Mouse (Mus musculus): ENCODE data around the gene Cd300lb. TPM values are rescaled to one million over a fixed set of nuclear protein-coding genes. Genes with fewer than 3 reads are reported as not detected.

Gene Cd300lb
- polyA plus RNA-seq, 2 experiments: 0.66 to 1.5 TPM

GRCm38 (mm10) chr11:114960369-114960768 is 26.2 kb upstream of the Cd300lb start:
- TF ChIP-seq EP300 (IDR thresholded peaks at IDR 0.05; ENCODE audit: low read depth): no peak
- no peak for TF ChIP-seq CTCF (IDR thresholded peaks at IDR 0.05; ENCODE audit: low read depth)
- Histone ChIP-seq H3K4me1 (replicated peaks; ENCODE audit: control insufficient read depth in 2 of 2, insufficient read depth in 2 of 2, low read length in 1 of 2) (peaks cover 0 to 4% of the 10 kb centered on the region in 2 experiments; a peak in 2 of 4 replicates), H3K27ac (no peak overlapping the region), H3K4me2 (ENCODE audit: low read depth) (no peak overlapping the region), H3K4me3 (ENCODE audit: insufficient read depth in 1 of 2, low read depth in 2 of 2, low read length in 2 of 2) (no peak overlapping the region), H3K9me3 (ENCODE audit: control insufficient read depth, low read length) (no peaks in the 10 kb centered on the region), H3K27me3 (ENCODE audit: control insufficient read depth, insufficient read depth, low read length) (no peaks in the 10 kb centered on the region), H3K36me3 (replicated peaks; ENCODE audit: control insufficient read depth, insufficient read depth, low read depth) (no peaks in the 10 kb centered on the region), H3K9ac (replicated peaks) (no peak overlapping the region)
- 24% methylated on average over 1 of the region's 1 CpGs for WGBS (ENCODE audit: insufficient replicate concordance)
- ATAC-seq (ENCODE audit: insufficient read depth) (no peak), DNase-seq (ENCODE audit: low read depth in 3 of 3, low spot score in 3 of 3) (no peak)

DNA sequence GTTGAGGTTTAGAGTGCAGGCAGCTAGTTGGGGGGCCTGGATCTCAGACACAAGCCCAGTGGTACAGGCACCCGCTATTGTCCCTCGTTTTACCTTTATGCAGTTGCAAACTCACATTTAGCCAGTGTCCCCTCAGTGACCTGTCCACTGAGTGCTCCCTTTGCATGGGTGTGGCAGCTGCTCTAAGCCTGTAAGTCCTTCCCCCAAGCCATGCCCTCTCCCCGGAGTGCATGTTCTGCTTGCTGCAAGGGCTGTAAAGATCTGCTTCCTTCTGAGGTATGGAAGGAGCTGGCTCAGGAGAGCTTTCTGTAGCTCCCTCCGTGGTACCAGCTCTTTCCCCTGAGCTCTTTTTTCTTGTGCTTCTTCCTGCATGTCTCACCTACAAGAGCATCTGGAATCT is 595 bp downstream of the Cd300lb start:
- no peak overlapping the region for H3K9ac ChIP-seq (replicated peaks)
- no peak for TF ChIP-seq CTCF (IDR thresholded peaks at IDR 0.05; ENCODE audit: low read depth)
- no peak for TF ChIP-seq EP300 (IDR thresholded peaks at IDR 0.05; ENCODE audit: low read depth)
- H3K4me3 ChIP-seq (ENCODE audit: insufficient read depth in 1 of 2, low read depth in 2 of 2, low read length in 2 of 2): no peak overlapping the region
- ATAC-seq (ENCODE audit: insufficient read depth) (no peak), DNase-seq (ENCODE audit: low read depth in 3 of 3, low spot score in 3 of 3) (no peak)
- no peak overlapping the region for H3K4me2 ChIP-seq (ENCODE audit: low read depth)
- no peaks in the 10 kb centered on the region for H3K27me3 ChIP-seq (ENCODE audit: control insufficient read depth, insufficient read depth, low read length)
- H3K4me1 ChIP-seq (replicated peaks; ENCODE audit: control insufficient read depth in 2 of 2, insufficient read depth in 2 of 2, low read length in 1 of 2): no peaks in the 10 kb centered on the region
- H3K9me3 ChIP-seq (ENCODE audit: control insufficient read depth, low read length): no peaks in the 10 kb centered on the region
- no peaks in the 10 kb centered on the region for H3K36me3 ChIP-seq (replicated peaks; ENCODE audit: control insufficient read depth, insufficient read depth, low read depth)
- WGBS (ENCODE audit: insufficient replicate concordance): 53% methylated on average over 4 of the region's 4 CpGs
- no peak overlapping the region for H3K27ac ChIP-seq

GRCm38 (mm10) chr11:114931041-114931440 is 3.1 kb downstream of the Cd300lb start:
- Histone ChIP-seq H3K9ac (replicated peaks) (no peak overlapping the region), H3K36me3 (replicated peaks; ENCODE audit: control insufficient read depth, insufficient read depth, low read depth) (no peaks in the 10 kb centered on the region), H3K4me2 (ENCODE audit: low read depth) (no peak overlapping the region), H3K27me3 (ENCODE audit: control insufficient read depth, insufficient read depth, low read length) (no peaks in the 10 kb centered on the region), H3K4me3 (ENCODE audit: insufficient read depth in 1 of 2, low read depth in 2 of 2, low read length in 2 of 2) (no peak overlapping the region), H3K9me3 (ENCODE audit: control insufficient read depth, low read length) (no peaks in the 10 kb centered on the region), H3K27ac (no peak overlapping the region), H3K4me1 (replicated peaks; ENCODE audit: control insufficient read depth in 2 of 2, insufficient read depth in 2 of 2, low read length in 1 of 2) (no peaks in the 10 kb centered on the region)
- ATAC-seq (ENCODE audit: insufficient read depth) (no peak), DNase-seq (ENCODE audit: low read depth in 3 of 3, low spot score in 3 of 3) (no peak)
- WGBS (ENCODE audit: insufficient replicate concordance): 37% methylated on average over 5 of the region's 5 CpGs
- TF ChIP-seq CTCF (IDR thresholded peaks at IDR 0.05; ENCODE audit: low read depth) (no peak), EP300 (IDR thresholded peaks at IDR 0.05; ENCODE audit: low read depth) (no peak)

DNA sequence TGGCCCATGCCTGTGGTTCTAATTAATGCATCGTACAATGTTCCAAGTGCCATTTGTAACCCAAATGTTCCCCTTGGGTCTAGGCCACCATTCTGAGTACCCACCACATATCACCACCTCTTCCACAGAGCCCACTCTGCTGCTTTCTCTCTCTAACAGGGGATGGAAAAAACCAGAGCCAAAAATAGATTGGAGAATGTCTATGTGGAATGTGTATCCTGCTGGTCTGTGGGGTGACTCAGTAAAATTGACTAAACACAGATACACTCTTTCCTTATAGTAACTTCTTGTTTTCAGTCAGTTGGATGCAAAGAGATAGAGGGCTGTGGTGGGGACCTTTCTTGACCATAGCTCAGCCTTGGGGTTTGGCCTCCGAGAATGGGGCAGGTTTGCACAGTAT is 4.6 kb downstream of the Cd300lb start:
- Histone ChIP-seq H3K9me3 (ENCODE audit: control insufficient read depth, low read length) (no peaks in the 10 kb centered on the region), H3K27me3 (ENCODE audit: control insufficient read depth, insufficient read depth, low read length) (no peaks in the 10 kb centered on the region), H3K9ac (replicated peaks) (no peak overlapping the region), H3K4me1 (replicated peaks; ENCODE audit: control insufficient read depth in 2 of 2, insufficient read depth in 2 of 2, low read length in 1 of 2) (no peaks in the 10 kb centered on the region), H3K27ac (no peak overlapping the region), H3K4me3 (ENCODE audit: insufficient read depth in 1 of 2, low read depth in 2 of 2, low read length in 2 of 2) (no peak overlapping the region), H3K36me3 (replicated peaks; ENCODE audit: control insufficient read depth, insufficient read depth, low read depth) (no peaks in the 10 kb centered on the region), H3K4me2 (ENCODE audit: low read depth) (no peak overlapping the region)
- ATAC-seq (ENCODE audit: insufficient read depth) (no peak), DNase-seq (ENCODE audit: low read depth in 3 of 3, low spot score in 3 of 3) (no peak)
- no peak for TF ChIP-seq CTCF (IDR thresholded peaks at IDR 0.05; ENCODE audit: low read depth)
- TF ChIP-seq EP300 (IDR thresholded peaks at IDR 0.05; ENCODE audit: low read depth): no peak
- 45% methylated on average over 2 of the region's 2 CpGs for WGBS (ENCODE audit: insufficient replicate concordance)

DNA sequence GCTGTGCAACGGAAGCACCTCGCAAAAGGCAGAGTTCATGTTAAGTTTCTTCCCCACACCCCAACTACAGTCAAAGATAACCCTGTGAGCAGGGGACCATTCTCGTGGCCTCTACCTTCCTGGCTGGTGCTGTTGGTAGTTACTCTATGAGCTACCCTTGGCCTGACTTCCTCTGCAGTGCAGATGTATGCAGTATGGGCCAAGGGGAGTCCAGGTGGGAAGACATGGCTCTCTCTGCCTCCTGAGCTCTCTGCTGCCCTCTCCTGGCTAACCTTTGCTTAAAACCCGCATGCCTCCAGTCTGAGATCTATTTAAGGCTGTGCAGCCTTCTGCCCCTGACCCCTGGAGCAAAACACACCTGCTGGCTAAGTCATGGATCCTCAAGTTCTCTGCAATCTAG is 10.2 kb downstream of the Cd300lb start:
- no peaks in the 10 kb centered on the region for H3K4me1 ChIP-seq (replicated peaks; ENCODE audit: control insufficient read depth in 2 of 2, insufficient read depth in 2 of 2, low read length in 1 of 2)
- no peak overlapping the region for H3K4me2 ChIP-seq (ENCODE audit: low read depth)
- H3K4me3 ChIP-seq (ENCODE audit: insufficient read depth in 1 of 2, low read depth in 2 of 2, low read length in 2 of 2): no peak overlapping the region
- H3K9ac ChIP-seq (replicated peaks): no peak overlapping the region
- H3K36me3 ChIP-seq (replicated peaks; ENCODE audit: control insufficient read depth, insufficient read depth, low read depth): no peaks in the 10 kb centered on the region
- DNase-seq (ENCODE audit: low read depth in 3 of 3, low spot score in 3 of 3) (no peak), ATAC-seq (ENCODE audit: insufficient read depth) (no peak)
- TF ChIP-seq EP300 (IDR thresholded peaks at IDR 0.05; ENCODE audit: low read depth): no peak
- TF ChIP-seq CTCF (IDR thresholded peaks at IDR 0.05; ENCODE audit: low read depth): peak; percentile 84
- WGBS (ENCODE audit: insufficient replicate concordance): 65% methylated on average over 4 of the region's 4 CpGs
- H3K9me3 ChIP-seq (ENCODE audit: control insufficient read depth, low read length): no peaks in the 10 kb centered on the region
- no peaks in the 10 kb centered on the region for H3K27me3 ChIP-seq (ENCODE audit: control insufficient read depth, insufficient read depth, low read length)
- H3K27ac ChIP-seq: no peak overlapping the region
